Mouse (Mus musculus) embryo, embryonic 10 days (tissue): ENCODE data around the gene Fabp7.

Experiments used
- DNase-seq: peaks from one replicate; pipeline ENCODE4 v3.0.0-alpha.2; 2015; ENCODE audit warnings: low spot score

Fabp7 gene

DNA sequence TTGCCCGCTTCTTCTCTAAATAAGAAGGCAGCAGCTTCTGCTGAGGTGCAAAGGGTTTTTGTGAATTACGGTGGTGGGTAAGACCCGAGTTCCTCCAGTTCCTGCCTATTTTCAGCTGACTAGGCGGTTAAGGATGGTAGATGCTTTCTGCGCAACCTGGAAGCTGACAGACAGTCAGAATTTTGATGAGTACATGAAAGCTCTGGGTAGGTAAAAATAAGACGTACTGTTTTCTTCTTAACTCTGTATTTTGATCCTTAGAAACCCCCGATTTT is at the start of gene Fabp7:
Gene Fabp7, plus strand, starts transcription at position 6 of the 275 bp plus-strand sequence.
- DNase-seq = no peak

DNA sequence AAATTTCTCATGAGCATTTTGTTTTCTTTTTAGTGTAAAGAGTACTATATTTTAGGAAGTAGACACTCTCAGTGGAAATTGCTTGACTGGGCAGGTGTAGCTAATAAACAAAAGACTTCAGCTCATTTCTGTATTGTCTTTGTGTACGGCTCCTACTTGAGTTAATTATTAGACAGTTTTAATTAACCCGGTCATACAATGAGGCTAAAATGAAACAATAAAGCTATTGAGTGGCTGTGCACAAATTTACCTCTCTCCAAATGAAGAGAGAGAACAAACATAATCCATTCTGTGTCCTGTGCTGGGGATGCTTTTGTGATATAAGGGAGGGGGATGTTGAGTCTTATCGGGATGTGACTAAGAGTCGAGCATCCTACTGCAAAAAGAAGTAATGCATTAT is 43.9 kb upstream of the Fabp7 start:
- no peak for DNase-seq

DNA sequence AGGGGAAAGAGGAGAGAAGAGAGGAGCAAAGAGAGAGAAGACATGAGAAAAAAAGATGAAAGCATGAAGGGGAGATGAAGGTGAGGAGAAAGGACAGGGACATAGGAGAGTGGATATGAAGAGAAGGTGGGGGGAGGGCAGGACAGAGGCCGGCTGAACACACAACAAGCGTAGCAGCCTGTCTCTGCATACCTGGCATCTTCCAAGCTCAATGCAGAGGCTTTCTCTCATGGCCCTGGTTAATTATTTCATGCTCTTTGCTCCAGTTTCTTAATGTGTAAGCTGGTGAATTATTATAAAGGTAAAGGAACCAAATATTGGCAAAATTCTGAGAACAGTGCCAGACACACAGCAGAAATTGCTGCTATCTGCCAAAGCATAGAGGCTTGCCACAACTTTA is 43.3 kb upstream of the Fabp7 start:
- DNase-seq = no peak

DNA sequence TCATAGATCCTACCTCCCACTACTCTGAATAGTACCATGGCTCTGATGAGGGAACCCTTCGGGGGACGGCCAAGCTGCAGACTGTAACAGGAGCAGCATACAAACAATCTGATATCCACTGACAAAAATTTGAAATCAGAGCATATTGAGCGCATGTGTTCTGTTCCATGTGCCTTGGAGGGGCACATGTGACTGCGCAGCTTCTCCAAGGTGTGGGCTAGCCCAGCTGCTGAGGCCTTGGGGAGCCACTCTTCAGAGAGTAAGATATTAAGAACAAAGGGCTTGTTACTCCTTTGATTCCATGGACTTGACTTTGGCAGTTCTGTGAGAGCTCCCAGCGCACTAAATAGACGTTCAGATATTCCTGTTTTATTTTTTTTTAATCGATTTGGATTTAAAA is 41.6 kb upstream of the Fabp7 start:
- no peak for DNase-seq

DNA sequence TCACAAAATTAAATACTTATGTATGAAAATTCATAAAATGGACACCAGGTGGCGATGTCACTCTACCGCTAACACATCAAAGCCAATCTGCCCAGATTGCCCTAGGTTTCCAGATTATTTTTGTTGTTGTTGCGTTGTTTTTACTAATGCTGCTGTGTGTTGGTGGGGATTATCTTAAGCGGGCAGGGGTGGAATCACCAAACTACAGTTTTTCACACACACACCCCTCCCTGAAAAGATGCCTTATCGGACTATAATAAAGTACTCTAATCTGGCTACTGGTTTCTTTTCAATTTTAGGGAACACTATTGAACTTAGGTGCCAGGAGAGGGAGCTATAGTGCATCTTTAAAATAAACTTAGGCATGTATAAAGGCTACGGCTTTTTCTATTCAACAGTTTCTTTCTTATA is 41.1 kb upstream of the Fabp7 start:
- DNase-seq = peak; percentile 84

DNA sequence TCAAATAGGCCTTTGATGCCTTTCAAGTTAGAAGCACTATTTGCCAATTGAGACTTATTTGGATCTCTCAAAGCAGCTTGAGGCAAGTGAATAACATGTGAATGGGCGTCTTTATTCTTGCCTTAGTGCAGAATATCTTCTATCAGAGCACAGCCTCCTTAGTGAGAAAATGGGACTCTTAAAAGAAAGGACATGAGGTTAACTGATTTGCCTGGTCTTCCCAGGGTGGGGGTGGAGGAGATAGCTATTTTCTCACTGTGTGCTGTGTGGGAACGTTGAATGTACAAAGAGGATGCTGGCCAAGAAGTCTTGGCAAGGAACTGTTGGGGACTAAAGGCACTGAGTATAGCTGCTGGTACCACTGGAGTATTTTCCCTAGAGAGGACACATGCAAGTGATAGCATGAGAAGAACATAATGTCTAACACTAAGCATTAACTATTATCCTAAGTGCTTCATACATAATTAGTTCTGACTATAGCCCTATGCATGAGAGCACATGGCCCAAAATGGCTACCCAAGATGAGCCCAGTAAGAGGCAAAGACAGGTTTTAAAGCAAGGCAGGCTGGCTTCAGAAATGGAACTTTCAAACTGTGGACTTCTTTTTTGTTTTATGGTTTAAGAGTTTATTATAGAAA is 40.4 kb upstream of the Fabp7 start:
- no peak for DNase-seq

DNA sequence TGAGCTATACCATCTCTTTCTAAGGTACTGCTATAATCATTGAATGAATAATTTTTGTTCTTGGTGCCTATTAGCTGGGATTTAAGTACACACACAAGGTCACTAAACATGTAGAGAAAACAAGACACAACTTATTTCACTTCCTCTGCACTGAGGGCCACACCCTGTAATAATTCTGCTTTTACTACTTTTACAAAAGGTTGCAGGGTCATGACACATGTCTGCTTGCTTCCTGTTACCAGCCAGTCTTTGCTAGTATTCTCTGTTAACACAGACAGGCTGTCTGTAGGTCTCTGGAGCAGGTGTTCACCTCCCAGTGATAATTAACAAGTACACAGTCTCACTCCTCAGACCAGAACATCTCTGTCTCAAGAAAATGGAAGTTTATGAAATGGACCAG is 39.2 kb upstream of the Fabp7 start:
- DNase-seq = no peak

DNA sequence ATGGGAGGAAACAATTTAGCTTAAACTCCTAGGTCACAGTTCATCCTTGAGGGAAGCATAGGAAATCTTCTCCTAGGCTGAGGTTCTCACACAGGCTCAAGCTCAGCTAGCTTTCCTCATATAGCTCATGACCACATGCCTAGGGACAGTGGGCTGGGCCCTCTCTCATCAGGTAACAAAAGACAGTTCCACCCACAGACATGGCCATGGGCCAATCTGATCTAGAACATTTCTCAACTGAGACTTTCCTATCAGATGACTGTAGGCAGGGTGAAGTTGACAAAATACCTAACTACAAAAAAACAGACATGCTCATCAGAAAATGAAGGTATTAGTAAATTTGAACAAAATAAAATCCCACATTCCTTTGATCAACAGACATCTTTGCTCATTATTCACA is 37.6 kb upstream of the Fabp7 start:
- DNase-seq = no peak

DNA sequence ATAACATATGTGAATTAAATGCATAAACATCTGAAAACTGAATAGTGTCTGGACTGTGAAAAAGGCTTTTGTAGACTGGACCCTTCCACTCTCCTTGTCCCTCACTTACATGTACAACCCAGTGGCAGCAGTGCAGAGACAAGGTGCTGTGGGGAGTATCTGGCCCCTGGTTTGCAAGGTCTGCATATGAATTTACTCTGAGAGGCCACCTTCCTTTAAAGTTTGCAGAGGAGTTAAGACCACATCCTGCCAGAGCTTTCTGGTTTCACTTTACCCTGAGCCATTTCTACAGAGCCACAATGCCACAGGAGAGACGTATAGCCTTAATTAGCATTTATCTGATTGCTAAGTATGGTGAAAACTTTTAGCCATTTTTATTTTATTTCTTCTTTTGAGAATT is 31.3 kb upstream of the Fabp7 start:
- no peak for DNase-seq

DNA sequence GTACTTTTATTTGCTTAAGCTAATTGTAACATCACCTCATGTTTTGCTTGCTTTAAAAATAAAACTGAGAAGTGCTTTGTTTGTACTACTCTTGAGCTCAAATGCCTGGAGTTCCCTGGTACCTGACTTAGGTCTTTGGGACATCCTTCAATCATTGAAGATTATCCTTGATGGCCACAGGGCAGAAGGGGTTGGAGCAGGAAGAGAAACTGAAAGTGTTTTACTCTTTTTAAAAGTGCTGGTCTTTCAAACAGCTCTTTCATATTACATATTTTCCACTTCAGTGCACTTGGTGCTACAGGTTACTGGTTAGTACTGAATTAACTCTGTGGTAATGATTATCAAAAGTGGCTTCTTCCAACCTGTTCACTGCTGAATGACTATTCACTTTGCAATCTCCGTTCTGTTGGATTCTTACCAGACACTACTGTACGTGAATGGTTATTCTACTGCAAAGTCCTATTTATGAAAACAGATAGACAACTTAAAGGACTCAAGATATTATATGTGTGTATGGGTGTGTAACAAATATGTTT is 29.4 kb upstream of the Fabp7 start:
- no peak for DNase-seq

DNA sequence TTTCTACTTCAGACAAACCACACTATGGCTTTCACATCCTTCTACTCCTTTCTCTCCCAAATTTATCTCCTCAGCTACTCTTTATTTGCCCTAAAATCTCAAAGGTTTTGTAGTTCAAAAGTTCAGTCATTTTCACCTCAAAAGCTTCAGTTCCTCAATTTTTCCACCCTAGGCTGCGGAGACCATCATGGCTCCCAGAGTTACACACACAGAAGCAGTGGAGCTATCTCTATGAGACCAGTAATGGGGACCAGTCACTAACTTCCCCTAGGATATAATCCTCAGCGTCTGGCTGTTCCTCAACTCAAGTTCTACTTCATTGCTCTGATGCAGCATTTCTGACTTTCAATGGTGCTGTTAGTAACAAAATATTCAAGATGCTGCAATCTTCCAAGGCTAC is 25.7 kb upstream of the Fabp7 start:
- DNase-seq = no peak

DNA sequence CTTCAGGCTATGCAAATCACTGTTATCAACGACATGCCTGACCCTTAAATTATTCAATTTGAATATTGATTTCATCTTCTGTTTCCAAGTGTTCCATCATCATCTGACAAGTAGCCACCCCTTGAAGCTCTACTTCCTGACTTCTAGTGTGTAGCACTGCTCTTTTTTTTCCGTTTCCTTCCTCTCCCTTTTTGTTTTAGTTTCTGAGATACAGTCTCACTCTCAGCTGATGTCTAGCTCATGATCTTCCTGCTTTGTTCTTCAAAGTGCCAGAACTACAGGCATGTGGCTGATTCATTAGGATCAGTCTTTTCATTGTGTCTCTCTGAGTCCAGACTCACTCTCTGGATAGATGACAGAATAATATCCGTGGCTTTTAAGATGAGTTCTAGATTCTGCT is 24.0 kb upstream of the Fabp7 start:
- no peak for DNase-seq

DNA sequence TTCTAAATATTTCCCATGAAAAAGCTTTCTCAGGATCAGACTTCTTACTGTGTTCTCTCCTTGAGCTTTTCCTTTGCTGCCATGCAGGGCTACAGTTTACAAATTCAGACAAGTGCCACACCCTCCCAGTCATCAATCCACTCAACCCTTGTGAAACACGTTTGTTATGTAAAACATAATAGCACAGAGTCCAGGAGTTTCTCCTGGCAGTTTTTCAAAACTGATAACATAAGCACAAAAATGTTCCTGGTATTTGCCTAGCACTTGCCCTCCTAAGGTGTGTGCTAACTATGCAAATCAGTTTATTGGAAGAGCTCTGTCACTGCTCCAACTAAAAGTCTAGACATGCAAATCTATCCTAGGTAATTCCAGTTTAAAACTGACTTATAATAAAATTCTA is 21.6 kb upstream of the Fabp7 start:
- no peak for DNase-seq

DNA sequence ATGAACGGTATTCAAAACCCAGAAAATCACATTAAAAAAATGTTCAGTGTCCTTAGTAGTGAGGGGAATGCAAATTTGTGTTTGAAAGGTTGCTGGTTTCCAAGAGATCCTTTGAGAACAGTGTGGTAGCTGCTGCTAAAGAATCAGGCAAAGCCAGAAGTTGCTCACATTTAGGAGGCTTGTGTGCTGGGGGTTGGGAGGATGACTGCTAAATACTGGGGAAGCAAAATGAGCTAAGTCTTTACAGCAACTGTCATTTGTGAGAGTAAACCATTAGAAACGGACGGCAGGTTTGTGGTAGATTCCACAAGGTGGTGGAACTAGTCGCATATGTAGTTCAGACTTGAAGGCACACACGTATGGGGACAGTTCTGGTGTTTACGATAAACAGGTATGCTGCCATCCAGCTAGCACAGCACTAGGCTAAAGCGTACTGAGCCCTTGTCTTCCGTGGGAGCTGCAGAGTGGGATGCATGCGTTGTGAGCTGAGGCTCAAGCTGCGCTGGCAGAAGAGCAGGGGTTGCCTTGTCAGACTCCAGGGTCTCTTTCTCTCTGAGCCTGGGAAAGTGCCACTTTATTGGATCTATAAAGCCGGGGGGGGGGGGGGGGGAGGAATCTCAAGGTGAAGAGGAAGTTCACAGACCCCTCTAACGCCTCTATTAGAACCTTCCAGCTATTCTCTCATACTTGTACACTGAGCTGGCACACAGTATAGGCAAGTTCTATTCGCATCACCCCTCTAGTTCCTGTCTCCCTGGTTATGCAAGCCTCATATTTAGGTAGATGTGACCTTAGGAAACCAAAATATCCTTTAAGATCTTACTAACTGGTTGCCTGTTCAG is 1.2 kb upstream of the Fabp7 start:
- DNase-seq = peak; percentile 14

DNA sequence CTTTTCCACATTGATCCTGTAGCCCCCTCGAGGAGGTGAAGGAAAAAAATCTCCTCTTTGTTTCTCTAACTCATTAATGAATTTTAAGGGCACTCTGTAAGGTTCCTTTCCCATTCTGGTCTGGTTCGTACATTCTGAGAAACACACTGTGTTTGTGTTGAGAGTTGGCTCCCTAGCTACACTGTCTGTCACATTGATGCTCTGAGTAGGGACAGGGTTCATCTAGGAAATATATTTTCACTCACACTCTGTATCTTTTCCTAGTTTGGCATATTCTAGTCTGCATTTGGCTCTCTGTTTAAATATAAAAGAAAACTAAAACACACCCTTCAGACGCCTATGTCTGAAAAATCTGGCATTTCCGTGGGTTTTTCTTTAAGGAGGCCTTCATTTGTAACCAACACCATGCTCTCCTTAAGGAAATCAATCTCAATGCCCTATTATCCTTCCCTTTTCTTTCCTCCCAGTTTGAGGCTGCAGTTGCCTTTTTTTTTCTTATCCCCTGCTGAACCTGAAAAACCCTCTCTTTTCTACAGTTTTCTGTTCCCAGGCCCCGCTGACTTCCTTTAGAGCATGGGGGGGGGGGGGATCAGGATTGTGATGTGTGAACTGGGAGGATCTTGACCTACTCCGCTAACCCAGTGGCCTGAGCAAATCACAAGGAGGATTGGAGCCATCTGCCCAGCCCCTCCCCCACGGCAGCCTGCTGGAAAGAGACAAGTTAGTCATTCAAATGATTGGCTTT is 378 bp upstream of the Fabp7 start:
- DNase-seq = peak; percentile 84

DNA sequence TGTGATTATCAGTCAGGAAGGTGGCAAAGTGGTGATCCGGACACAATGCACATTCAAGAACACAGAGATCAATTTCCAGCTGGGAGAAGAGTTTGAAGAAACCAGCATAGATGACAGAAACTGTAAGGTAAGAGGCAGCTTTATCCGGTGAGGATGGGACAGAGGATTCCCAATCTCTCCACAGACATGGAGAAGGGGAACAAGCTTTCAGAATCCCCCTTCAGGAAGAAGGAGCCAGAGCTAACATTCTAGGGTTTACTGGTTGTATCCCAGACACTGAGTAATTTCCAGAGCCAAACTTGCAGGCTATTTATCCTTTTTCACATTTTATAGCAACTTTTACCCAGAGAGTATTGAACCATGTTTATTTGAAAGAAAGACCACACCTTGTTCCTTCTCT is 871 bp downstream of the Fabp7 start:
- DNase-seq = no peak

DNA sequence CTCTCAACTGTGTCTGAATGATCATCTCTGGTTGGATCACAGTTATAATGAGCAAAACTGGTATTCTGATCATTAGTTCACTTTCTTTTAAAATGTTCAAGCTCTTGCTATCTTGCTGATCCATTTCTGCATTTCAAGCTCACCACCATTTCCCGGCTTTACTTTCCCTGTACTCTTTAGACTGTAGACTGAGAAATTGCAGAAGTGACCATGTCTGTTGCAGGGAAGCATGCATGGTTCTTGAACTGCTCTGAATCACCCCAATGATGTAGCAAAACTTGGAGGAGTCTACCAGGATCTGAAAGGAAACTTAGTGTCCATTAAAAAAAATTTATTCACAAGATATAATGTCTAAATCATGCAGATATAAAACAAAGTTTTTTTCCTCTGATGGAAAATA is 8.3 kb downstream of the Fabp7 start:
- no peak for DNase-seq

DNA sequence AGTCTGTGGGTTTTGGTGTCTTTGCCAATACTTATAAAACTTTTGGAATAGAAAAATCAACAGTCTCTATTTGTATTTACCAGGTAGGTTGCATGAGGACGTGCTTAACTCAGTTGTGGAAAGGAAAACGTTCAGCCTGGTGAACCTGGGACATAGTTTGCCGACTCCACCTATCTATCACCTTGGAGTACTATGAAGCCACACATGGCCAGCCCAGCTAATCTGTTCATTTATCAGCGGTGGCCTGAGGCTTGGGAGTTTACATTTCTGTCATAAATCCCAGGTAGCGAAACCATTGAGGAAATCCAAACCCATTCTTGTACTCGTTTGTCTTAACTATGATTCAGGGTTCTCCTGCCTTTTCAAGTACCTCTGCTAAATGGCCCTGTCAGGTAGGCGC is 9.3 kb downstream of the Fabp7 start, which contains the start of gene Smpdl3a:
Gene Smpdl3a, plus strand, starts transcription at position 318 of the 400 bp plus-strand sequence.
- DNase-seq = no peak

DNA sequence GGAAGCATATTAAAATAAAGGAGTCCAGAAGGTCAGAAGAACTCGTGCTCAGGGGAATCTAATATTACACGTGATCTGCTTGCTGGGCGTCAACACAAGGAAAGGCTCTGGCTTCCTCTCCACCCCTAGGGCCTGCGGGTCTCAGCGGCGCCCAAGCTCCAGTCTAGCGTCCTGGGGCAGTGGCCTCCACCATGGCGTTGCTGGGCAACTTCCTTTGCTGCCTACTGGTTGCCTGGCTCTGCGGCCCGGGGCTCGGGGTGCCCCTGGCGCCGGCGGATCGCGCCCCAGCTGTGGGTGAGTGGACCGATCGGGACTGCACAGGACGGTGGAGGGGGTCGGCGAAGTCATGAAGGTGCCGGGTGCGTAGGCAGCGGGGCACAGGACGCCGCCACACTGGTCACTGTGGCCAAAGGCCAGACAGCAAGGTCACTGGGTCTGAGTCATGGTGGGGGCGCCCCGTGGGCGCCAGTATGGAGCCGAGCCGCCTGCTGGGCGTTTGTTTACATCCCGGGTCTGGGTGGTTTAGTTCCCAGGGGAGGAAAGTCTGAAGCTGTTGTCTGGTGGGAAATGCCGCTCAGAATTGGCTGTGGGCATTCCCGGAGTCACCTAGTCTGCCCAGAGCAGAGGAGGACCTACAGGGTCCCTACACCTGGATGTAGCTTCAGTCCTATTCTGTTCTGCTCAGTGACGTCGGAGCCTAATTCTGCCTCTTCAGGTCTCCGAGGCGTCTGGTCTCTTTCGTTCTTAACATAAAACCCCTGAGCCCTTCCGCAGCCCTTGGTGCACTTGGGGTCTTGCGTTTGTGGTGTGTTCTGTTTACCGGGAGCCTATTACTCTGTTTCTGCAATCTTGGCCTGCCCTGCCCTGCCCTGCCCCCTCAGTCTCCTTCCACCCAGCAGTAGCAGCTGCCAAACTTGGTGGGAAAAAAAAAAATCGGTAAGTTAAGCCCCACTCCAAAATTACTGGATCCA is 10.1 kb downstream of the Fabp7 start:
- peak; percentile 58 for DNase-seq

DNA sequence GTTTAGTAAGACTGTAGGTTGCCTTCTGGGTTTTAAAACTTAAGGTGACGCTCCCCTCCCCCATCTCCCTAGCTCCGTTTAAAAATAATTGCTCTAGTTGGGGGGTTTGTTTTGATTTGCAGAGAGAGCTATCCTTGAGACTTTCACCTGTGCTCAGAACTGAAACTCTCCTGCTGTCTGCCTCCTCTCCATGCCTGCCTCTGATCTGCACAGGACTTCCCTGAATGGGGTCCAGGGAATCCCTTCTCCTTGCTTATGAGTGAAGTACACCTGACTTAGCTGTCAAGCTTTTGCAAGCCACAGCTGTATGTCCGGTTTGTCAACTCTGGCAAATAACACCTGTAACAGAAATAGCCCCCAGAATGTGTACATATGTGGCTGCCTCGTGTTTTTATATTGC is 10.9 kb downstream of the Fabp7 start:
- DNase-seq = no peak

DNA sequence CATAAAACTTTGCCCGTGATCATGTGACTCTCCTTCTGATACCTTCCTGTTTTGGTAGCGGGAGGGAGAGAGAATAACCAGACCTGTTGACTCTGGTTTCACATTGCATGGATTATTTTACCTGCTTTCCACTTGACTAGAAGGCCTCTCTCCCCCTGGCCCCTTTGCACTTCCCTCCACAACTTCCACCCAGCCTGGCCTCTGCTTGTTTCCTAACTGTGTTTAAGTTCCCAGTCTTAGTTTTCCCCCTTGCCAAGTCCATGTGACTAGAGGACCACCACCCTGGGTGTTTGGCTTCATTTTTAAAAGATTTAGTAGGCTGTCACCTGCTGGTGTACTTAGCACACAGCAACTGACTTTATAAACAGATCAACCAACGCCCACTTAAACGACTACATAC is 11.4 kb downstream of the Fabp7 start:
- DNase-seq = peak; percentile 42

DNA sequence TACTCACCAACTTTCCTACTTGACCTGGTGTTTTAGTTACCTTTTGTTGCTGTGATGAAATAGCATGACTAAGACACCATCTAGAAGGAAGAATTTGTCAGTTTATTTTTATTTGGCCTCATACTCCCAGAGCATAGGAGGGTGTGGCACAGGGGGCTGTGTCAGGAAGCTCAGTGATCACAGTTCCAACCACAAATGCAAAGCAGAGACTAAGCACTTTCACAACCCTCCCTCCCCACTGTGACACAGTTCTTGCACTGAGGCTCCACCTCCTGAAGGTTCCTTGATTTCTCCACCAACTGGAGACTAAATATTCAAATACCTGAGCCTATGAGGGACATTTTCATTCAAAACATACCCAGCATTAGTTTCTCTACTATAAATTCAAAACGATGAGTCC is 14.8 kb downstream of the Fabp7 start:
- no peak for DNase-seq
